Mouse (Mus musculus): ENCODE results near the gene Olfr10. TPM values are rescaled to one million over a fixed set of nuclear protein-coding genes. Genes with fewer than 3 reads are reported as not detected.
"Not testable (repeated sequence)": the region's sequence is repeated elsewhere in the genome, so short reads cannot be mapped to it uniquely, and the experiment has no call there.

The Olfr10 gene
- total RNA-seq (2021) = not detected in 2 replicates
- long read RNA-seq, experiment 1 = 0 reads
- long read RNA-seq, experiment 2 = 0 reads

DNA sequence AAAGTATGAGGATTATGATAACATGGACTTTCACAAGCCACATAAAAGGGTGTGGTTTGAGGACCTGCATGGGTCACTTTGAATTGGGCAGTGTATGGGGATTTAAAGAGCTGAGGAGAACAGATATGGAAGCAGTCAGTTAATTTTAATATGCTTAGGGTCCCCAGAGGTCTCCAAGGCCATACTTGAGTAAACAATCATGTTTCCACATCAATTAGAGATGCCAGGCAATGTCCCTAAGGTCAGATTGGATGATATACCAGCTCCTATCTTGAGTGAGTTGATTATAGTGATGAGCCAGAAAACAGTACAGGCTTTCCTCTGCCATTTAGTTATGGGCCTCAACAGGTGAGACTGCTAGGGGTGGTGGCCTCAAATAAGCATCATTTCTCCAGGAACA, at the start of gene Olfr10:
Gene Olfr10 (plus strand): TSS at position 301 of the 400 bp plus-strand sequence.
- DNase-seq = no peak

DNA sequence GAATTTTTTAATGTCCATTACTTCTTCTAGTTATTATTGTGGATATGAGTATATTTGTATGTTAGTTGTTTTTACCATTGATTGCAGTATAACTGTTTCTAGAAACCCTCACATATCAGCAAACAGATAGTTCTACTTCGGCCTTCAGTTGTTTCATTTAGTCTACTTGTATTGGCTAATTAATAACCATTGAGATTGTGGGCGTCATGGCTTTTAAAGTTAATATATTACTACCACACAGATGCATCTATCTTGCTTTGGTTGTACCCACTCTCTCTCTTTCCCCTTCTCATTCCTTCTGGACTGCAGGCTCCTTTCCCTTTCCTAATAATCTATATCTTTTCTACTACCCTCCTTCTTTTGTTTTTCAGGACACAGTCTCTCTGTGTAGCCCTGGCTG, 45.2 kb upstream of the Olfr10 start:
- no peak for DNase-seq

DNA sequence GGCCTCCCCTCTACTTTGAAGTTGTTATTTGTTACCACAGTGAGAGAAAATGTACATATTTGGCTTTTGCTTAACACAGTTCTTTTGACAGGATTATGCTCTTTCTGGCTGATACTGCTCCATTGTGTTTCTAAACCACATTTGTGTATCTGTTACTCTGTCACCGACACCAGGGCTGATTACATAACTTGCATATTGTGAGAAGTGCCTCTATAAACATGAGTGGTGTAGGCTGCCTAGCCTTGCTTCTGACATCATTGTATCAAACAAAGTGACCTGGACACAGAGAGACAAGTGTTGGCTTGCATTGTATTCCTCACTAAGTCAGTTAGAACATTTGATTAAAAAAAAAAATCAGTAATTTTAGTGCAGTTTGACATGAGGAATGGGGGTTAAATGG, 44.7 kb upstream of the Olfr10 start:
- DNase-seq = no peak

DNA sequence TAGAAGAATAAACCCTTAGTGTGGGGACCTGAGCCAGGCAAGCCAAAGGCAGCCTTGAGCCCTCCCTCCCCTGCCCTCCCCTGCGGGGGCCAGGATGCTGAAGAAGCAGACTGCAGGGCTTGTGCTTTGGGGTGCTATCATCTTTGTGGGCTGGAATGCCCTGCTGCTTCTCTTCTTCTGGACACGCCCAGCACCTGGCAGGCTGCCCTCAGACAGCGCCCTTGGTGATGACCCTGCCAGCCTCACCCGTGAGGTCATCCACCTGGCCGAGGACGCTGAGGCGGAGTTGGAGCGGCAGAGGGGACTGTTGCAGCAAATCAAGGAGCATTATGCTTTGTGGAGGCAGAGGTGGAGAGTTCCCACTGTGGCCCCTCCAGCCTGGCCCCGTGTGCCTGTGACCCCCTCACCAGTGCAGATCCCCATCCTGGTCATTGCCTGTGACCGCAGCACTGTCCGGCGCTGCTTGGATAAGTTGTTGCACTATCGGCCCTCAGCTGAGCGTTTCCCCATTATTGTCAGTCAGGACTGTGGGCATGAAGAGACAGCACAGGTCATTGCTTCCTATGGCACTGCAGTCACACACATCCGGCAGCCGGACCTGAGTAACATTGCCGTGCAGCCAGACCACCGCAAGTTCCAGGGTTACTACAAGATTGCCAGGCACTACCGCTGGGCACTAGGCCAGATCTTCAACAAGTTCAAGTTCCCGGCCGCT, 43.8 kb upstream of the Olfr10 start:
- peak; percentile 93 for DNase-seq

DNA sequence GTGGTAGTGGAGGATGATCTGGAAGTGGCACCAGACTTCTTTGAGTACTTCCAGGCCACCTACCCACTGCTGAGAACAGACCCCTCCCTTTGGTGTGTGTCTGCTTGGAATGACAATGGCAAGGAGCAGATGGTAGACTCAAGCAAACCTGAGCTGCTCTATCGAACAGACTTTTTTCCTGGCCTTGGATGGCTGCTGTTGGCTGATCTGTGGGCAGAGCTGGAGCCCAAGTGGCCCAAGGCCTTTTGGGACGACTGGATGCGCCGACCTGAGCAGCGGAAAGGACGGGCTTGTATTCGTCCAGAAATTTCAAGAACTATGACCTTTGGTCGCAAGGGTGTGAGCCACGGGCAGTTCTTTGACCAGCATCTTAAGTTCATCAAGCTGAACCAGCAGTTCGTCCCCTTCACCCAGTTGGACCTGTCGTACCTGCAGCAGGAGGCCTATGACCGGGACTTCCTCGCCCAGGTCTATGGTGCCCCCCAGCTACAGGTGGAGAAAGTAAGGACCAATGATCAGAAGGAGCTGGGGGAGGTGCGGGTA, 43.2 kb upstream of the Olfr10 start:
- no peak for DNase-seq

DNA sequence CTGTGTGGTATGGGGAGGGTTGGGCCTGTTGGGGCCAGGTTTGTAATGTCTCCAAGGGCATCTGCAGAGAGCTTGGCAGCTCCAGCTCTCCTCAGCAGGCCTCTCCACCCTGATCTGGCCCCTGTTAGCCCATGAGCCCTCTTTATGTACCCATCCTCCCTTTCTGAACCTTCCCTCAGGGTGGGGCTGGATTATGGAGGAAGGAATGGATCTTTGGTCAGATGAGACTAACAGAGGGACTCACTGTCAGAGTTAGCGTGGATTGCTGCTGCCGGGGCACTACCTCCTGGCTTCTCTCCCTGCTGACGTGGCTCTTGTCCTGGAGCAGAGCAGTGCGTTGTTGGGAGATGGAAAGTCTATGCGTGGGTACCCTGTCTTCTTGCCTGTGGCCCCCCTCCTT, 42.3 kb upstream of the Olfr10 start:
- DNase-seq = no peak

DNA sequence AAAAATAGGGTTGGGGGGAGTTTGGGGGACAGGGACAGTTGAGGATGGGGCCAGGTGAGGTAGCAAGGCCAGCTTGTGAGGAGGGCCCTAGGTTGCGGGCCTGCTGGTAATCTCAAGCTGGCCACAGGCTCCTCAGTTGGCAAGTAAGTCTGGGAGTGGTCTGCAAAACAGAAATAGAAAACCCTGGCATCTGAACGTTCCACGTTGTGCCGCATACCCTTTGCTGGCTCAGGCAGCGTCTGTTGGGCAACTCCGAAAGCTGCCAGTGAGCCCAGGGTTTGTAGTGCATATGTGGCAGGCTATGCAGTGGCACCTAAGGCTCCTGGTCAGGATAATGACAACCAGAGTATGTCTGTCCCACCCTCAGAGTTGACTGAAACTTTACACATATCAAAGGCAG, 41.4 kb upstream of the Olfr10 start:
- DNase-seq = no peak

DNA sequence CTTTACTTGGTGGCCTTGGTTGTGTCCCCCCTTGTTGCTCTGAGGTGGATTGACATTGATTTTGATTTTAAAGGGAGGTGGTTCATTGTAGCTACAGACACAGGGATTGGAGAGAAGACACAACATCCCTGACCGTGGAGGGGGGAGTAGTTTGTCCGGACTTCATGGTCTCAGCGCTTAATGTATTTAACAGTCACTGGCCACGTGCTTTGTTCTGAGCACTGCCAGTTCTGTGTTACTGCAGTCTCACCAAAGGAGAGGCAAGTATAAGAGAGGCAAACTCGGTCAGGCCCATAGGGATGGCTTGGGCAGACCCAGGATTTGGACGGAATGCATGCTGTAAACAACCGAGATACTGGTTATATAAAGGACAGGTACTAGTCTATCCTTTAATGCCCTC, 40.5 kb upstream of the Olfr10 start:
- no peak for DNase-seq

DNA sequence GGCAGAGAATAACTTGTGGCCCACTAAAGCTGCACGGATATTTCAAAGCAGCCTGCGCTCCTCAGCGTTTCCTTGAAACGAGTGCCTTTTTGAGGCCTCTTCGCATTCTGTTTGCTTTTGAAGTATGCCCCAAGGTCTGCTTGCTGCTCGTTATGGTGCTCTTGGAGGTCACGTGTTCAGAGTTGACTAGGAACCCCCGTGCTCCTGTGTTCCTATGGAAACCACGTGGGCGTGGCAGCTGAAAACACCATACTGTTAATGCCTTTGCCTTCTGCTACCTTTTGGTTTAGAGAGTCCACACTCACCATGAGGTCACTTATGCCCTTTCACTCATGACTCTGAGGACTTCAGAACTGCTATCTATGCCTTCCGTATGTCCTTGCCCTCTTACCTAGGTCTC, 39.9 kb upstream of the Olfr10 start:
- peak; percentile 31 for DNase-seq

DNA sequence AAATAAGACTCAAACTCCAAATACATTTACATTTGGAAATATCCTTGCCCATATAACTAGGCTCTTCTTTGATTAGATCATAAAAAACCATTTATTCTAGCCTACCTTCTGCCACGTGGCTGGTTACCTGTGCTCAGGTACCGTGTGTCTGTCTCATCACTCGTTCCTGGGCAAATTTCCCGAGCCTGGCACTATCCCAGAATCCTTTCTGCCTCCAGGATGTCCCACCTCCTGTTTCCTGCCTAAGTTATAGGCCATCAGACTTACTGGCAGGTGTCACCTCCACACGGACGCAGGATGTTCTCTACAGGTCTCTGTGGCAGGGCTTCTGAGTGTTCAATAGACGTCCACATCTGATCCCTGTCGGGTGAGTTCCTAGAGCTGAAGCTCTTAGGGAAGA, 39.4 kb upstream of the Olfr10 start:
- DNase-seq = no peak

DNA sequence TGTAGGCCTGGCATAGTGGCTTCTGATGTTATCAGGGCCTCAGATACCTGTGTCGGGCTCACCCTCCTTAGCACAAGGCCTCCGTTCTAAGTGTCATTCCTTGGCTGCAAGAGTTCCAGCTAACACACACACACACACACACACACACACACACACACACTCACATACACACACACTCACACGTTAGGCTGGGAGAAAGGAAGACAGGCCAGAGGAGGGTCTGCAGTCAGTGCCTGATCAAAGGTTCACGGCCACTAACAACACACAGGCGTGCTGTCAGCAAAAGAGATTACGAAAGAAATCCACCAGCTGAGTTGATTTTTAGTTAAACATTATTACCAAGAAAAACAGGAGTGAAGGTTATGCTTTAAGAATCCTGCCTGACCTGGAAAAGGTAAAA, 37.9 kb upstream of the Olfr10 start:
- no peak for DNase-seq

DNA sequence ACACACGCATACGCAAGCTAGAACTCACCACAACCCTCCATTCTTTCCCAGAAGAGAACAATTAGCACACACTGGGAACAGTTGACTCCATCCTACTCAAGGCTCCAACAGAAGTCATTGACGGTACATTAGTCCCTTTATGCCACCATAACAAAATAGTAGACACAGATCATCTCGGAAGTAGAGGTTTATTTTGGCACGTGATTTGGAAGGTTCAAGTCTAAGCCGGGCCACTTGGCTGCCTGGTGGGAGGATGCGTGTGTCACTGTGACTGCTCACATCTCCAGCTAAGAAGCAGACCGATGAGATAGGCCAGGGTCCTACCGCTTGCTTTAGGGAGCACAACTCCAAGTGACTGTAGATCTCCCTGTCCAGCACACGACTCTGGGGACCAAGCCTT, 37.2 kb upstream of the Olfr10 start:
- DNase-seq = no peak

DNA sequence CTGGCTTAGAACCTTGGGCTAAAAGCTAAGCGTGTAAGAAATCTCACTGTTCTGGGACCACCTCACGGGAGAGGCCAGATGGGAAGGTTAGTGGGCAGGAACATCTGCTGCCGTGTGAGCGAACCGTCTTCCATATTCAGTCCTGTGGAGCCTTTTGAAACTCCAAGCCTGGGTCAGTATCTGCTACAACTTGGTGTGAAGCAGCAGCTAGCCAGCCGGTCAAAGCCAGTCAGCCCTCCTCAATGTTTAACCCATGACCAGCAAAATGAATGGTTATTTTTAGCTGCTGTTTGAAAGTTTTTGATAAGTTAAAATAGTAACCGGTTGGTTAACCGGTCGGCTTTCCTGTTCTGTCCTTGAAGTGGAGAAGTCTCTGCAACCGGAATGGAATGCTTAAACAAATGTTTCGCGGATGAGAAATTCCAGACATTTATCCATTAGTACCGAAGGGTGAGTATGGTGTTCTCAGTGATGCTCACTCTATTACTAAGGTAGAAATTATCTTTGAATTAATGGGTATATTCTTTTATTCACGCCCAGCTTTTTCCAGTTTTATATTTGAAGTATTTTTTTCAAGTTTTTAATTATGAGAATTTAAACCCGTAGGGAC, 36.5 kb upstream of the Olfr10 start:
- DNase-seq = no peak

DNA sequence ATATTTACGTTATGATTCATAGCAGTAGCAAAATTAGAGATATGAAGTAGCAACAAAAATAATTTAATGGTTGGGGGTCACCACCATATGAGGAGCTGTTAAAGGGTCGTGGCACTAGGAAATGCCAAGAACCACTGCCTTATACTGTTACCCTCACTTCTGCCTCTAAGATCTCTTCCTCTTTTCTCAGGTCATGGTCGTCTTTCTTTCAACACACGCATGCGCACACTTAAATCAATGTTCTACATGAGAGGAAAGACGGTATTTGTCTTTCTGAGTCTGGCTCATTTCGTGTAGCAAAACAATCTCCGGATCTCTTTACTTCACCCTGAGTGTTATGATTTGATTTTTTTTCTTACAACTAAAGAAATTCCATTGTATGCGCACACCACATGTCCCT, 34.8 kb upstream of the Olfr10 start:
- DNase-seq = no peak

DNA sequence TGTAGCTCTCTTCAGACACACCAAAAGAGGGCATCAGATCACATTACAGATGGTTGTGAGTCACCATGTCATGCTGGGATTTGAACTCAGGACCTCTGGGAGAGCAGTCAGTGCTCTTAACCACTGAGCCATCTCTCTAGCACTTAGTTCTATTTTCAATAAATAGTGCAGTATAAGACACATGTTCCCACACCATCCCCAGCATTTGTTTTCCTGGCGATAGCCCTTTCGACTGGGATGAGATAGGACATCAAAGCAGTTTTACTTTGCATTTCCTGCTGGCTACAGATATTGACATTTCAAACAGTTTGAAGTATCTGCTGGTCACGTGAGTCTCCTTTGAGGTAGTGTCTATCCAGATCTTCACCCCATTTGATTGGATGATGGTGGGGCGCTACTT, 34.2 kb upstream of the Olfr10 start:
- DNase-seq = no peak

DNA sequence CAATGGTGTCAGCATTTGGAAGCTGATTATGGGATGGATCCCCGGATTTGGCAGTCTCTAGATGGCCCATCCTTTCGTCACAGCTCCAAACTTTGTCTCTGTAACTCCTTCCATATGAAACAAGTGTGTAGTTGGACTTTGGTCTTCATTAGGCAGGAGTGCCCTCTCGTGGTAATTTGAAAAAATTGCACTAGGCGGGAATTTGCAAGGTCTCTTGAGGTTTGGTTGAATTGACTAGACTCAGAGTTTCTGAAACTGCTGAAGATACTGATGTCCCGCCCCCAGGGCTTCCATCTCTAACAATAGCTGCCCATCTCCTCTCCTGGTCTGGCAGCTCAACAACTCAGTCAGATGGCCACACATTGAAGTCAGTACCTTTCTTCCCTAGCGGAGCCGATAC, 33.2 kb upstream of the Olfr10 start:
- DNase-seq = peak; percentile 53

DNA sequence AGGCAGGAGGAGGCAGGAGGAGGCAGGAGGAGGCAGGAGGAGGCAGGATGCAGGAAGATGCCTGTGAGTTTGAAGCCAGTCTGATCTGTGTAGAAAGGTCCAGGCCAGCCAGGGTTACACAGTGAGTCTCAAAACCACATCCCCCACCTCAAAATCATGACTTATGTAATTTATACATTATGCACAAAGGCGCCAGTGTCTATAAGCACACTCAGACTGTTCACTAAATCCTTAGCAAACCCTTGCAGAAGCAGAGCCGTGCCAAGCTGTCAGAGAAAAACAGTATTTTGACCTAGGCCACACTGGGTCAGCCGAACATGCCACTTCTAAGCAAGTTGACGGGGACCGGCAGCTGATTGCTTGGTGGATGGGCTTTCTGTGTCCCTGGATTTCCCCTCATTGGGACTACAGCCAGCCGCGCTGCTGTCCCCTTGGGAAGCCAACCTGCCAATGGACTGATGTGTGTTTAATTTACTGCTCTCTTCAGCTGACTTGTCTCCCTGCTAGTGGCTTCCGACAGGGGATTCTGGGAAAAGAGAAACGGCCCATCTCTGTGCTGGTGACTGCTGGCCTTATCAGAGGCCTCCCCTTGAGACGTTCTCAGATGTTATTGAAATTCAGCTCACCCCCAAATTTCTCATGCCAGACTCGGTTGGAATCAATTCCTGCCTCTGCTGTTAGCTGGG, 30.6 kb upstream of the Olfr10 start:
- DNase-seq = no peak

DNA sequence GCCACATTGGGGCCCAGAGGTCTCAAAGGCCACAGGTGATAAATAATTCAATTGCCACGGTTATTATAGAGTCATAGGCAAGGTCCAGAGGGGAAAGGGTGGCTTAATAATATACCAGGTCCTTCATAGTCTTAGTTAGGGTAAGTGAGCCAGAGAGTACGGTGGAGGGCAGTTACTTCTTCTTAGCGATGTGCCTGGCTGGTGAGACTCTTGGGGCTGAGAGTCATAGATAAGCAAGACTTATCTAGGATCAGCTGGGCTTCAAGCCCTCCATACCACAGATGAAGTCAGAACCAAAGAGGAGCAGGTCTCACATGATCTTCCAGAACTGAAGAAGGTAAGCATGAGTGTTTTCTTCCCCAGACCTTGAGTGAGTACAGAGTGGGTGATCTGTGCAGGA, 26.3 kb upstream of the Olfr10 start, which contains the start of gene Olfr1393:
Gene Olfr1393 (plus strand): TSS at position 83 of the 400 bp plus-strand sequence.
- no peak for DNase-seq

DNA sequence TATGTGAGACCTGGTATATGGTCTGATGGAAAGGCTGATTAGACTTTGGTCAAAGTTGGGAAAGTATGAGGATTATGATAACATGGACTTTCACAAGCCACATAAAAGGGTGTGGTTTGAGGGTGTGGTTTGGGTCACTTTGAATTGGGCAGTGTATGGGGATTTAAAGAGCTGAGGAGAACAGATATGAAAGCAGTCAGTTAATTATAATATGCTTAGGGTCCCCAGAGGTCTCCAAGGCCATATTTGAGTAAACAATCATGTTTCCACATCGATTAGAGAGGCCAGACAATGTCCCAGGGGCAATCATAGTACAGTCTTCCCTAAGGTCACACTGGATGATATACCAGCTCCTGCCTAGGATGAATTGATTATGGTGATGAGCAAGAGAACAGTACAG, 19.6 kb upstream of the Olfr10 start, which contains the start of gene Olfr1392:
Gene Olfr1392 (plus strand): TSS at position 301 of the 400 bp plus-strand sequence.
- not testable (repeated sequence) for DNase-seq

DNA sequence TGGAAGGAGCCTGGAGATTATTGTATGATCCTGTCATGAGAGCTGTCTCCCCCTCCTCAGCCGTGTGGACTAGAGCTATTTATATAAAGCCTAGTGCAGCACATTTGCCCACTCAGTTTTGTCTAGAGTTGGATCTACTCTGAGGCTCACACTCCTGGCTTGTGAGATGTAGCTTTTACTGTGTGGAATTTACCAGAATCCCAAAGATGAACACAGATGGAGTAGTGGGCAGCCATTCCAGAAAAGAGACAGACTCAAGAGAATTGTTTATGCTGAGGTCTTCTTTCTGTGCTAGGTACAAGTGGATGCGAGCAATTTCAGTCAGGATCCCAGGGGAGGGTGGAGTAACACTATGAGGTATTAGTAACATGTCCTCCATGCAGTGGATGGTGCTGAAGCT, 17.3 kb upstream of the Olfr10 start:
- no peak for DNase-seq

DNA sequence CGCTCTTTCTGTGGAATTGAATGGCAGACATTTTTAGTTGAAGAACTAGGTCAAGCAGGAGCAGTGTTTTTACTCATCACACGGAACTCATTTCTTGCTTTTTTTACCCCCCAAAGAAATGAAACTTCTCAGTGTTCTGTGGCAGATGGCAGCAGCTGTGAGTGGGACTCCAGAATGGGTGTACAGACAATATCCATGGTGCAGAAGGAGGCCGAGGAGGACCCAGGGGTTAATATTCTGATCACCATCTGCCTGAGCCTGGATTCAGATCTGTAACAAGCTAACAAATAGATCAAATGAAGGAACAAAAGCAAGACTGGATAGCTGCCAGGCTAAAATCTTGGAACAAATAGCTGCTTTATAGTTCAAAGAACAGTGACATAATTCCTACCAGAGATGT, 11.8 kb upstream of the Olfr10 start:
- DNase-seq = no peak

DNA sequence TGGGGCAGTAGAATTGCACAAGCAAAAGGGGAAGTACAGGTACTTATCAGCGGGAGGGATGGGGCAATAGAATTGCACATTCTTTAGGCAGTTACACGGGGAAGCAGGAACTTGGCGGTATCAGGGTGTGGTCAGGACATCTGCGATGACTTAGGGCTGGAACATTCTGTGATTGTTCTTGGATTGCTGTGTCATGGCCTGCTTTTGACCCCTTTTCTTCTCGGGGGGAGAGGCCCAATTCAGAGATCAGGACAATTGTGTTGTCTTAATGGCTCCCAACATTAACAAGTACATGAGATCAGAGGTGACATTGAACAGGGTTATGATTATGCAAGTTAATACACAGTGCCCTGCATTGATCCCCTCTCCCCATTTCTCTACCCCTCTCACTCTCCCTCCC, 4.0 kb downstream of the Olfr10 start:
- DNase-seq = not testable (repeated sequence)

DNA sequence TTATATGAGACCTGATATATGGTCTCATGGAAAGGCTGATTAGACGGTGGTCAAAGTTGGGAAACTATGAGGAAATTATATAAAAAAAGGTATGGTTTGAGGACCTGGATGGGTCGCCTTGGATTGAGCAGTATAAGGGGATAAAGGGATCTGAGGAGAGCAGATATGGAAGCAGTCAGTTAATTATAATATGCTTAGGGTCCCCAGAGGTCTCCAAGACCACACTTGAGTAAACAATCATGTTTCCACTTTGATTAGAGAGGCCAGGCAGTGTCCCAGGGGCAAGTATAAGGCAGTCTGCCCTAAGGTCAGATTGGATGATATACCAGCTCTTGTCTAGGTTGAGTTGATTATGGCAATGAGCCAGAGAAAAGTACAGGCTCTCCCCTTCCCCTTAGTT, 17.9 kb downstream of the Olfr10 start, which contains the start of gene Olfr1391:
Gene Olfr1391 (plus strand): TSS at position 301 of the 400 bp plus-strand sequence.
- DNase-seq = no peak

Measured in adrenal gland, postnatal 14 days (tissue).